Mouse (Mus musculus): ENCODE data around the gene Ripply3. TPM values are rescaled to one million over a fixed set of nuclear protein-coding genes. Genes with fewer than 3 reads are reported as not detected.
A peak's percentile ranks its signal among the peaks of the same experiment; 100 is the strongest.

Ripply3 gene
- polyA plus RNA-seq, 1 experiment: 34.6 TPM

- WGBS: 88% methylated on average over 4 of the region's 4 CpGs
- H3K4me1 ChIP-seq (ENCODE audit: control insufficient read depth, insufficient read depth, low read length): peaks cover 2% of the 10 kb centered on the region; the same call in 1 of the 2 replicates
- H3K4me3 ChIP-seq (replicated peaks; ENCODE audit: extremely low read depth, low read depth, low read length): no peak overlapping the region
- no peak for DNase-seq
- no peak for TF ChIP-seq POLR2A (IDR thresholded peaks at IDR 0.05; ENCODE audit: borderline replicate concordance, extremely low read depth, low read depth, low read length)
- TF ChIP-seq CTCF (IDR thresholded peaks at IDR 0.05; ENCODE audit: insufficient read depth, low read length): no peak
Measured at GRCm38 (mm10) chr16:94363814-94364213, 35.6 kb downstream of the Ripply3 start.

GRCm38 (mm10) chr16:94365435-94365834 lies 37.2 kb downstream of the Ripply3 start:
- no peak for DNase-seq
- 85% methylated on average over 3 of the region's 3 CpGs for WGBS
- TF ChIP-seq CTCF (IDR thresholded peaks at IDR 0.05; ENCODE audit: insufficient read depth, low read length) (no peak), POLR2A (IDR thresholded peaks at IDR 0.05; ENCODE audit: borderline replicate concordance, extremely low read depth, low read depth, low read length) (no peak)
- Histone ChIP-seq H3K4me3 (replicated peaks; ENCODE audit: extremely low read depth, low read depth, low read length) (no peak overlapping the region), H3K4me1 (ENCODE audit: control insufficient read depth, insufficient read depth, low read length) (peaks cover 9% of the 10 kb centered on the region)

GRCm38 (mm10) chr16:94369596-94370172 lies 41.5 kb downstream of the Ripply3 start:
- Histone ChIP-seq H3K4me1 (ENCODE audit: control insufficient read depth, insufficient read depth, low read length) (peaks cover 9% of the 10 kb centered on the region), H3K4me3 (replicated peaks; ENCODE audit: extremely low read depth, low read depth, low read length) (peak overlapping the region; percentile 83)
- 1% methylated on average over 6 of the region's 6 CpGs for WGBS
- TF ChIP-seq CTCF (IDR thresholded peaks at IDR 0.05; ENCODE audit: insufficient read depth, low read length): no peak
- TF ChIP-seq POLR2A (IDR thresholded peaks at IDR 0.05; ENCODE audit: borderline replicate concordance, extremely low read depth, low read depth, low read length): no peak
- DNase-seq: no peak

- under 1% methylated on average over 78 of the region's 79 CpGs for WGBS
- H3K4me3 ChIP-seq (replicated peaks; ENCODE audit: extremely low read depth, low read depth, low read length): peak within 1 kb of the TSS; percentile 83
- DNase-seq: peak; percentile 81
- TF ChIP-seq CTCF (IDR thresholded peaks at IDR 0.05; ENCODE audit: insufficient read depth, low read length) (no peak), POLR2A (IDR thresholded peaks at IDR 0.05; ENCODE audit: borderline replicate concordance, extremely low read depth, low read depth, low read length) (peak; percentile 71; the same call in 1 of the 2 replicates)
- peaks cover 9% of the 10 kb centered on the region for H3K4me1 ChIP-seq (ENCODE audit: control insufficient read depth, insufficient read depth, low read length)
Measured at GRCm38 (mm10) chr16:94370173-94370914, 42.1 kb downstream of the Ripply3 start, which contains the start of gene Ttc3. Ttc3 (plus strand) TSS chr16:94370618.

- no peak for TF ChIP-seq CTCF (IDR thresholded peaks at IDR 0.05; ENCODE audit: insufficient read depth, low read length)
- TF ChIP-seq POLR2A (IDR thresholded peaks at IDR 0.05; ENCODE audit: borderline replicate concordance, extremely low read depth, low read depth, low read length): no peak
- Histone ChIP-seq H3K4me1 (ENCODE audit: control insufficient read depth, insufficient read depth, low read length) (peaks cover 9% of the 10 kb centered on the region), H3K4me3 (replicated peaks; ENCODE audit: extremely low read depth, low read depth, low read length) (peak overlapping the region; percentile 83)
- peak; percentile 77 for DNase-seq
- under 1% methylated on average over 43 of the region's 43 CpGs for WGBS
Measured at GRCm38 (mm10) chr16:94370915-94371300, 42.7 kb downstream of the Ripply3 start.

GRCm38 (mm10) chr16:94371301-94371931 lies 43.2 kb downstream of the Ripply3 start, which contains the start of gene Pigp:
Pigp (minus strand) TSS chr16:94371842.
- DNase-seq: peak; percentile 37
- under 1% methylated on average over 41 of the region's 43 CpGs for WGBS
- TF ChIP-seq CTCF (IDR thresholded peaks at IDR 0.05; ENCODE audit: insufficient read depth, low read length) (peak; percentile 8; the same call in 1 of the 2 replicates), POLR2A (IDR thresholded peaks at IDR 0.05; ENCODE audit: borderline replicate concordance, extremely low read depth, low read depth, low read length) (no peak)
- peak within 1 kb of the TSS; percentile 83 for H3K4me3 ChIP-seq (replicated peaks; ENCODE audit: extremely low read depth, low read depth, low read length)
- peaks cover 9% of the 10 kb centered on the region for H3K4me1 ChIP-seq (ENCODE audit: control insufficient read depth, insufficient read depth, low read length)

- TF ChIP-seq POLR2A (IDR thresholded peaks at IDR 0.05; ENCODE audit: borderline replicate concordance, extremely low read depth, low read depth, low read length): no peak
- TF ChIP-seq CTCF (IDR thresholded peaks at IDR 0.05; ENCODE audit: insufficient read depth, low read length): no peak
- H3K4me3 ChIP-seq (replicated peaks; ENCODE audit: extremely low read depth, low read depth, low read length): no peak overlapping the region
- WGBS: 55% methylated on average over 1 of the region's 1 CpGs
- no peak for DNase-seq
- peaks cover 2% of the 10 kb centered on the region for H3K4me1 ChIP-seq (ENCODE audit: control insufficient read depth, insufficient read depth, low read length)
Measured at GRCm38 (mm10) chr16:94379386-94379785, 51.2 kb downstream of the Ripply3 start.

- Histone ChIP-seq H3K4me3 (replicated peaks; ENCODE audit: extremely low read depth, low read depth, low read length) (no peak overlapping the region), H3K4me1 (ENCODE audit: control insufficient read depth, insufficient read depth, low read length) (peaks cover 2% of the 10 kb centered on the region)
- WGBS: 91% methylated on average over 3 of the region's 3 CpGs
- TF ChIP-seq POLR2A (IDR thresholded peaks at IDR 0.05; ENCODE audit: borderline replicate concordance, extremely low read depth, low read depth, low read length) (no peak), CTCF (IDR thresholded peaks at IDR 0.05; ENCODE audit: insufficient read depth, low read length) (no peak)
- DNase-seq: no peak
Measured at GRCm38 (mm10) chr16:94383277-94383676, 55.1 kb downstream of the Ripply3 start.

Other genes starting within 250 kb of the Ripply3 start
- 0.05 and 8.8 TPM in 2 replicates for gene Sim2, start 243.5 kb upstream of the Ripply3 start, polyA plus RNA-seq (2012; rRNA removed)
- 8.9 and 9.5 TPM in 2 replicates for gene Hlcs, start 14.8 kb upstream of the Ripply3 start, polyA plus RNA-seq (2012; rRNA removed)
- 25.9 and 26.5 TPM in 2 replicates for gene Ttc3, start 42.2 kb downstream of the Ripply3 start, polyA plus RNA-seq (2012; rRNA removed)
- gene Pigp, start 43.4 kb downstream of the Ripply3 start, polyA plus RNA-seq (2012; rRNA removed): 20.6 and 23.8 TPM in 2 replicates
- gene Vps26c, start 198.4 kb downstream of the Ripply3 start, polyA plus RNA-seq (2012; rRNA removed): 25.8 and 40.7 TPM in 2 replicates
- 26.1 and 32.4 TPM in 2 replicates for gene Dyrk1a, start 241.6 kb downstream of the Ripply3 start, polyA plus RNA-seq (2012; rRNA removed)

All from lung, adult 2 months (tissue).